Mouse (Mus musculus): ENCODE measurements at regions not wholly inside any gene's neighbourhood (a gene's known extent, or its start where the extent isn't known, plus 50 kb on each side); places are given as distances from the start of the nearest gene placed in this dataset.

DNA sequence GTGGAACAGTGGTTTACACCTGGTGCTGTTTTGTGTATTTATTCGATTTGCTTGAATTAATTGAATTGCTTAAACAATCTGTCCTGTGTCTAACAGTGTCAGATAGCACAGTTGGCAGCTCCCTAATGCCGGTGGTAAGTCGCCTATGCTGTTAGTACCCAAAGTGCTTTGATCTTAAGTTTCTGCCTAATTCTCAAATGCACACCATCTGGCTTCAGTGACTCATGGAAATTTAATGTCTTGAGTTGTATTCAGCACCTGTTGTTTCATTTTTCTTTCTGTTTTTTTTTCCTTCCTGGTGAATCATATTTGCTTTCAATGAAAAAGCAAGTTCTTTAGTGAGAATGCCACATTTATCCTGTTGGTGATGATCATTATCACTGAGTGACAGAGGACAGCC lies 201.7 kb upstream of the Nrip1 start:
- DNase-seq, result no peak

DNA sequence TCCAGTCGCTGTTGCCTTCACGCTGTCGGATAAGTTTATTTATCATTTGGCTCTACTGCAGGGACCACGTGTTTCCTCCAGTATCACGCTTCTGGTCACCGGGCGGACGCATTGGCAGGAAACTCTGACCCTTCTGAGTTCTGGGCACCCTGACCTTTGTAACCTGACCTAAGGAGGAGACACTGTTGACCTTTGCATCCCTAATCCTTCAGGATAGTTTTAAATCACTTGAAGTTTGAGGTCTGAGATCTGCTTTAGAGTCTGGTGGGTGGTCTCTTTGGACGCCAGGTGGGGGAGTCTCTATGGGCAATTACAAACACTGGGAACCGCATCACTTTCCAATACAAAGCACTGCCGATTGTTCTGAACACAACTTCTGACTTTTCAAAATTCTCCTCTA lies 192.6 kb upstream of the Nrip1 start:
- no peak for DNase-seq

DNA sequence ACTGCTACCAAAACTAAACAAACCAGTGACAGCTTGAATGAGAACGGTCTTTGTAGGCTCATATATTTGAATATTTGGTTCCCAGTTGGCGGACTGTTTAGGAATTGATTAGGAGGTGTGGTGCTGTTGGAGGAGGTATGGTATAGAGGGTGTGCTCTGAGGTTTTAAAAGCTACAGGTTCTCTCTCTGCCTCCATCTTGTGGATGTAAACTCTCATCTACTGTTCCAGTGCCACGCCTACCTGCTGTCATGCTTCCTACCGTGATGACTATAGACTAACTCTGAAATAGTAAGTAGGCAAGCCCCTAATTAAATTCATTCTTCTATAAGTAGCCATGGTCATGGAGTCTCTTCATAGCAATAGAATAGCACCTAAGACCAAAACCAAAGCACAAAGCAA lies 181.2 kb upstream of the Nrip1 start:
- no peak for DNase-seq

DNA sequence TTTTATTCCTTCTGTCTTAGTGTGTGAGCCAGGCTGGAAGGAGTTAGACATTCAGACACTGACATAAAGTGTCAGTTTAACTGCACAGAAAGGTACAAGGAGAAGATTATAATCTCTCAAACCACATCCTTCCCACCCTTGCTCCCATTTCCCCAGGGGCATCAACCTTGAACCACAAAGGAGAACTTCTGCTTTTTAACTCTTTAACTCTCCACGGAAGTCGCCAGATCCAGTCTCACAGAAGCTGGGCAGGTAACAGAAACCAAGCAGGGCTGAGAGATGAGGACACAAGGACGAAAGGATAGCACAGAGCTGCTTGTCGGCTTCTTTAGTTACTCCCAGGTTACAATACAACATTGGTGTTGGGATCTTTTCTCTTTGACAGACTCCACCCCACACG lies 176.0 kb upstream of the Nrip1 start:
- DNase-seq, result no peak

DNA sequence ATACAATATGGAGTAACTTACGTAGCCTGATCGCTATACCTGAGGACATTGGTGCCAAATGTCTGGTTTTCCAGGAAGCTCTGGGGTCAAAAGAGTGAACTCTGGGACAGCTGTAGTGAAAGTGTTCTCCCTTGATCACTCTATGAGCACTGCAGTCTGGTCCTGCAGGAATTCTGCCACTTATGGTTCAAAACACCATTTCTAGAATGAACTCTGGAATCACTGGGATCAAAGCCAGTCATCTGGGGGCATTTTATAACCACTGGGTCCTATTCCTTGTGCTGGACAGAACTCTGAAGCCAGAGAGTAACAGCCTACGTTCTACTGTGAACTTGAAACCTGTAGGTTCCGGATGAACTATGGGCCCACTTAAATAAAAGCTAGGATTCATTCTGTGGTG lies 173.5 kb upstream of the Nrip1 start:
- DNase-seq, result peak; percentile 27

DNA sequence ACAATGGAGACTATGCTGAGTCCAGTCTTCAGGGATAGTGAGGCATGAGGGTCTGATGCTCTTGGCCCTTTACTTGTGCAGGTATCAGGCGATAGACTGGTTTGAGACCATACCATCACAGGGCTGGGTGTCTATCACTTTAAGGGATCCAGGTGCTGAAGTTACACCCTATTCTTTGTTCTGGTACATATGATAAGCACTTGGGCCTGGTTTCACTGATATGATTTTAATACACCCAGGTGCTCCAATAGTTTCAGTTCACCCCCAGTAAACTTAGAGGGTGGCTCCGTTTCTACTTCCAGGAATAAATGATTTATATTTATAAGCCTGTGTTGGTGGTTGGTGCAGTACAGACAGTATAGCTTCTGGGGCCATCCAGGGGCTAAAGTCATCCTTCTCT lies 173.0 kb upstream of the Nrip1 start:
- DNase-seq, result no peak

DNA sequence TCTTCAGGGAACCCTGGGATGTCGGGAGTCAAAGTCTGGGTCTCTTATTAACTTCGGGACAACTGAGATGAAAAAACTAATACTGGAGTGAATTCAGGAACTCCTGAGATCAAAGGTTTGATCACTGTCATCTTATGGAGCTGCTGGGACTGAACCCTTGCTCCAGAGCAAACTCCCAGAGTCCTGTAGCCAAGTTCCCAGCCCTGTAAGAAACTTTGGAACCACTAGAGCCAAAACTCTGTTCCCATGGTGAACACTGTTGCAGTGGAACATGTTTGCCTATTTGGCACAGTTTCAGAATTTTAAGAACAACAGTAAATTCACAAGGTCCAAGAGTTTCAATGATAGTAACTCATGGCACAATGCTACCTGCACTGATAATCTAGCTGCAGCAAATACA lies 172.3 kb upstream of the Nrip1 start:
- peak; percentile 70 for DNase-seq

DNA sequence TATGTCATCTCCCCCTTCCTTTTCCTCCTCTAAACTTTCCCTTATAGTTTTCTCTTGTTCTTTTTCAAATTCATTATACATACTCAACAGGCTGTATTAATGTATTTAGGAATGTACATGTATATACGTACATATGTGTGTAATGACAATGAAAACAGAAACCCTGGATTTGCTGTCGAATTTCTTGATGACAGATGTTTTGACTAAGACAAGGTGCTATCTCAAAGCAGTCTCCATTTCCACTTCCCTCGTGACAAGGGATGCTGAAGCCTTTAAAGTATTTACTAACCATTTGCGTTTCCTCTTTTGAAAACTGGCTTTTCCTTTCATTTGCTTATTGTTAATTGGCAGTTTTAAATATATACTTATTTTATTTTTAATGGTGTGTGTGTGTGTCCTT lies 171.3 kb upstream of the Nrip1 start:
- DNase-seq, result peak; percentile 3

DNA sequence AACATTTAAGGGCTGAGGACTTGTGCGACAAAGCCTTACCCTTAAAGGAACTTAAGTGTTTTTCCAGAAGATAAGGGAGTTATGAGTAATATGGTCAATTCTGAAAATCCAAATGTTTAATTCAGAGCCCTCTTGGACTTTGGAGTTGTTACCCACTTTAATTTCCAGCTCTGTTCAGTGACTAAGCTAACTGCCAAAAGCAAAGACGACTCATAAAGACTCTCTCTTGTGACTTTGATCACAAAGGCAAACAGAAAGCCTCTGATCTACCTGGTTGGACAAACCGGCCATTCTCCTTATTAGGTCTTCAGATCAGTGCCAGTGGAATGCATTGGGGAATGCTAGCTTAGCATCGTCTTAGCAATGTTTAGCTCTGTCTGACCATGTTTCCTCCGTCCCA lies 167.3 kb upstream of the Nrip1 start:
- peak; percentile 52 for DNase-seq

DNA sequence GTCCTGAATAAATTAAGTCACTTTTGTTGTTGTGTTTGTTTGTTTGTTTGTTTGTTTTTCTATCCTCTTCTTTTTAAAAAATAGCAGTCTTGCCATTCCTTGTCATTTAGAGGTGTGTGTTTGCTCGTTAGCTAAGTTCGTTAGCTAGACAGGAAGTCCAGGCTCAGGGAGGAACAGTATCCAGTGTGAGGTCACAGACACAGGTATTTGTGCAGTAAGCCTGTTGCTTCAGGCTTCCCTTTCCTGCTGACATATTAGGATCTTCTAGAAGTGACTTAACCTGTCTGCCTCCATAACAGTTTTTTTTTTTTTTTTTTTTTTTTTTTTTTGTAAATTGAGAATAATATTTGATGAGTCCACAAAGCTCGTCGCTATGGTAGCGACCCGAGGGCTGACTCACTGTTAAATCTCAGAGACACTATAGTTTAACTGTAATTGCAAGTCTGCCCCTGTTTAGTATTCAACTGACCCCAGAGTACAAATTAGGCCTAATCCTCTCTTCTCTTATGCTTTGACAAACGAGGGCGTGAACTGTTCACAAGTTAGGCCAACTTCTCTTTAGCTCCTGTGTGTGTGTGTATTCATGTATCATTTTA lies 166.8 kb upstream of the Nrip1 start:
- DNase-seq, result peak; percentile 64

DNA sequence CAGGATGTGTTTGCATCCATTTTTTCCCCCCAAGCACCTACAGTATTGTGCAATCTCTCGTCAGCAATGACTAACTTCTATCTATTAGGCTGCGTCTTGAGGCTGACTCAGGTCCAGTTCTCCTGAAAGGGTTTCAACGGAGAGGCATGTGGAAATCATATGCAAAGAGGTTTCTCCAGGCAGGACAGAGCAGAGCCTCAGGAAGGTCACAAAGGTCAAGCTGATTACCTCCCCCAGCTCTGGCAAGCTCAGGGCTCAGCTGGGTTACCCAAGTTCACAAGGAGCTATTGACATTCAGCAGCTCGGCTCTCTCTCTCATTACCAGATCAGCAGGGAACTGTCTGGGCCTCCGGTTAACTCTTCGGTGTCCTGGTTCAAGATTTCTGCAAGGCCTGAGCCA lies 166.0 kb upstream of the Nrip1 start:
- DNase-seq, result peak; percentile 97

DNA sequence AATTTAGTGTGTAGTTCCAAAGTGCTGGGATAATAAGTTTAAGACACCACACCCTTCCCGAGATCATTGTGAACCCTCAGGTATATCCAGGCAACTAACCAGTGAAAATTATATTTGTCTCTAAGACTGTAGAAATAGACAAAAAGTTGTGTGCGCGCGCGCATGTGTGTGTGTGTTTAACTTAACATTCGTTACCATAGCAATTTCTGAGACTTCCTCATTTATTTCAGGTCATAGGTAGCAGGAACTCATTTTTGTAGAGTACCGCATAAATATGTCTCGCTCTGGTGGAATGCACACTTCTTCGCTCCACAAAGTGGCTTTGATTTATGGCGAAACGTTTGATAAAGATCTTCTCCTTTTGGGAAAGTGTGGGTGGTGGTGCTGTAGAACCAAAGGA lies 164.2 kb upstream of the Nrip1 start:
- DNase-seq, result peak; percentile 51

DNA sequence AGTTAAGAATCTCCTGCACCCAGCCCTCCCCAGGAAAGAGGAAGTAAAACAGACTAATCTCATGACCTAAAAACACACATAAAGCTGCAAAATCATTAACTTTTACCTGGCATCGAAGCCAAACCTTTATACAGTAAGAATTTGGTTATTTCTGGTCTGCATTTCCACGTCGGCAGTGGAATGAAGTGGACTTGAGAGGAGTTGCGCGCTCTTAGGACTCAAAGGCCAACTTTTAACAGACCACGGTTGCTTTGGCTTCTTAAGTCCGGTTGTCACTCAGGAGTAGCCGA lies 159.2 kb upstream of the Nrip1 start:
- DNase-seq, result peak; percentile 61

DNA sequence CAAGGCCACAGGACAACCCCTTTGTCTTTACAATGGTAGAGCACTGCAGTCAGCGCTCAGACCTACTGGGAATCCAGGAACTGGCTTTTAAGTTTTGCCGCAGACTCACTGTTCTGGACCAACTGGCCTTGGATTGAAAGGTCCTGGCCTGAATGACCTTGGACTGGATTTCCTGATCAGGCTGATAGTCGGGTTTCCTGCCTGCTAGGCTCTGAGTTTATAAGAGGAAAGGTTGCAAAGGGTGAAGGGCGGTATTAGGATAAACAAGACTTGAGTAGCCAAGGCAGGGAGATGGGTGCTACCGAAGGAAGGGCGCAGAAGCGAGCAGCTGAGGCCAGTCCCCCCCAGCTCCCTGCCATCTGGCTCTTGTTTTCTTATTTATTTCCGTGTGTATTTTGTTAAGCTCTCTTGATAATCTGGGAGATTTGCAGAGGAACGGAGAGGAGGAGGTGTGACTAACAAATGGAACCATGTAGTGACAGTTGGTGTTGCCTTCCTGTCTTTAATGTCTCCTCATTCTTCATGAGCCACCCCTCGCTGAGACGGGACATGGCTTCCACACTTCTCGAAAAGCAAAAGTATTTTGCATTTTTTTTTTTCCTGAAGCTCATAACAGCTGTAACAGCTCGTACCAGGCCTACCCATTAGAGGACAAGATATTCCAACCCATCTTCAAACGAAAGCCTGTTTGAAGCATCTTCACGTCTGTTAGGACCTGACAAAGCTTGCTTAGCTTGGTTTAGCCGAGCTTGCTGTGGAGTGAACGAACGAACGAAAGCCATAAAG lies 158.7 kb upstream of the Nrip1 start:
- peak; percentile 89 for DNase-seq

DNA sequence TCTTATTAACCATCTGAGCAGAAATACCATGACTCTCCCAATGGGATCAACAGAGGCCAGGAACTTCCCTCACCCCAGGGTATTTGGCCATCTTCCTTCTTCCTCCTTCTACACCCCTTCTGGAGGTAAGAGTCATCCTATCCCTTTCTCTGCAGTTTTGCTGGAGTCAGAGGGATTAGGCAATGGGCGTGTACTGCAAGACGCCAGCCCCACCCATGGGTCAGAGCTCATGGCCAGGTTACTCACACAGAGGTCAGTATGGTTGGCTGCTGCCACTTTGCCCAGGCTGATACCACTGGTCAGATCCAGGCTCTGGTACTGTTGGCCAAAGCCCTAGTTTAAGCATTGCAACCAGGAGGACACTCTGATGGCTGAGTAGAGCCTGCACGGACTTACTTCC lies 157.3 kb upstream of the Nrip1 start:
- peak; percentile 88 for DNase-seq

DNA sequence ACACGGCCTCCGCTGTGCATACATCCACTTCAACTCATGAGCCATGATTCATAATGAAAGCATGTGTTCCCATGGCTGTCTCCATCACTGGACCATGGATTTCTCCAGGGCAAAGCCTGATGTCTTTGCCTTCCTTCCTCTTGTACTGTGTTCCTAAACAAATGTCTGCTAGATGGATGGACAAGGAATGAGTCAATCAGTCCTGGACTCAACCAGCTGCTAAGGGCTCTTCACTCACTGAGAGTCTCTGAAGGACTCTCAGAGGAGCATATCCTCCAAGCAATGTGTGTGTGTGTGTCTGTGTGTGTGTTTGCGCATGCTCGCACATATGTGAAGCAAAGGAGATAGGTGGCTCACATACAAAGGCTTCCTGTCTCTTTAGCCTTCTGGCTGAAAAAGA lies 156.0 kb upstream of the Nrip1 start:
- DNase-seq, result peak; percentile 55

DNA sequence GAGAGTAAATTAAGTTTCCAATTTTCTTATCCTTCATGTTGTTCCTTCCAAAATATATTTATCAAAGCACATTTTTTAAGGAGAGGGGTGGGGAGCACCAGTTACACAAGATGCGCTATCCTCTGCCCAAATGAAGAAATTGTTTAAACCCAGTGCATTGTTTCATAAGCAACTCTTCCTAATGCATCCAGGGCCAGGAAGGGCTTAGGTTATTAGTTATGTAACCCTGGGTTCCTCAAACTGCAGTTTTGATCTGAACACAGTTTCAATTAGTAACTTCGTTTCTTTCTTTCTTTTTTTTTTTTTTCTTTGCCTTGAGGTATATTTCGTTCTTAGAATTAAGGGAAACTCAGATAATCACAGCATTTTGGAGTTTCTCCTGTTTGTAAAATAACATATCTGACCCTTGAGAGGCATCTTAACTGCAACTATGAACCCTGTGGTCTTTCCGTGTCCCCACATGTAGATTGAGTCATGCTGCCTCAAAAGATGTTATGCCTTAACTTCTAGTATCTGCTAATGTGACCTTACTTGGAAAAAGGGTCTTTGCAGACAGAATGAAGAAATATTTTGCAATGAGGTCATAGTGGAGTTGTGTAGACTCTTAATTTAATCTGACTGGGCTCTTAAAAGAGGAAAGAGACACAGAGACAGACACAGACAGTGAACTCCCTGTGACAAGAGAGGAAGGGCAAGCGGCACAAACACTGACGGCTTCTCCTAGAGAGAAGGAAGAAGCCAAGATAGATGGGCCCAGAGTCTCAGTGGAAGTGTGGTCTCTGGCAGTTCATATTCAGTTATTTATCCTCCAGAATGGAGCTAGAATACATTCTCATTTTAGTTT lies 153.7 kb upstream of the Nrip1 start:
- peak; percentile 68 for DNase-seq

DNA sequence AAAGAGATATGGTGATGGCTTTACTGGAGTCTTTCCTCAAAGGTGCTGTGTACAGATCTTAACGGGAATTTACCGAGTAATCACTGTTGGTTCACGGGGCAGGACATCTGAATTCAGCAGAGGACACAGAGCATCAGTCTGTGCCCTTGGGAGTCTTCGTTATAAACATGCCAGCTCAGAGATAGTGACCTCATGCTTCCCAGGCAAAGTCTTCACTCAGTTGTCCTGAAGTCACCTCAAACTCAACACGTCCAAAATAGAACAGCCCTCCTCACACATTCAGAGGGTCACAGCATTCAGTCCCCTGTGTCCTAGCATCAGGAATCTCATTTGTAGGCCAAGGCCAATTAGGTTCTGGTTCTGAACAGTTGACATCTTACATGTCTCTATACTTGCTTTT lies 151.9 kb upstream of the Nrip1 start:
- peak; percentile 95 for DNase-seq

DNA sequence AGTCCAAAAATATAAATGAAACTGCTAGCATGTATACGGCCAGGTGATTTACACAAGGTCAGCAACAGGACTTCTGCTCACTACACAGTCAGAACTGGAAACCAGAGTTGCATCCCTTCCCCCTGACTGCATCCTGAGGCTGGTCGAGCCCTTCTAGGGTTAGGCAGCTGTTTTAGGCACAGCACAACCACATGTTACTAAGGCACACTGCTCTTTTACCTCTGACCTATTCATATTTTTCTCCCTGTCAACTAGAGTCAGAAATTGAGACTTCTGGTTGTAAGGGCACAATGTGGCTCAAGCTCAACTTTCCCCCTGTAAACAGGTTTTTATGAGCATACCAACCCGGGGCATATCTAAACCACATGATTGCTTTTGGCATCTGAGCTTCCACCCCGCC lies 151.3 kb upstream of the Nrip1 start:
- peak; percentile 73 for DNase-seq

DNA sequence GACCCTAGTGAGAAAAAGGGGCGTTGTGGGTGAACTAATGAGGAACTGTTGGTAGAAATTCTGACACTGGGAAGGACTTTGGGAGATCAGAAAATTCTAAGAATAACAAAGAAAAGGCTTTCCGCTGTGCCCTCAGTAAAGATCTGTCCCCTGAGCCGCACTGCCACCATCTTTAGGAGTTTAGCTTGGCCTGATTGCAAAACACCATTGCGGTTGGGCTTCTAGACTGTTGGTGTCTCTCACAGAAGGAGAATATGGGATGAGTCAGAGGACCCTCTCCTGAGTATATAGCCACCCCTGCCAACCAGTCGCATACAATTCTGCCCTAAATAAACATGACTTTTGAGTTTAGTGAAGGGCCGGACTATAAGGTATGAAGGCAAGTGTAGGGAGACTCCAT lies 147.5 kb upstream of the Nrip1 start:
- DNase-seq, result peak; percentile 66

DNA sequence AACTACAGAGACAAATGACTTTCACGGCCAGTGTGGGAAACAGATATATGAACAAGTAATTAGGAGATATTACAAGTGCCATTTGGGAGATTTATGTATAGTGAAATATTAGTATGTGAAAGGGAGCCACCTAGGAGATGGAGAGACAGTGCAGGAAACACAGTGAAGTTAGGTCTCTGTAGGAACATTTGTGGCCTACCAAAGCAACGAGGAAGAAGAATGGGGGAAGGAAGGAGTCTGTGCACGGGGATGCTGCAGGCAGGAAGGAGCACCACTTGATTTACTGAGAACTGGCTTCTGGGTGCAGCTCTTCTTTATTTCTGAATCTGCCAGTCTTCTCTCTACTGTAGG lies 147.0 kb upstream of the Nrip1 start:
- peak; percentile 58 for DNase-seq

DNA sequence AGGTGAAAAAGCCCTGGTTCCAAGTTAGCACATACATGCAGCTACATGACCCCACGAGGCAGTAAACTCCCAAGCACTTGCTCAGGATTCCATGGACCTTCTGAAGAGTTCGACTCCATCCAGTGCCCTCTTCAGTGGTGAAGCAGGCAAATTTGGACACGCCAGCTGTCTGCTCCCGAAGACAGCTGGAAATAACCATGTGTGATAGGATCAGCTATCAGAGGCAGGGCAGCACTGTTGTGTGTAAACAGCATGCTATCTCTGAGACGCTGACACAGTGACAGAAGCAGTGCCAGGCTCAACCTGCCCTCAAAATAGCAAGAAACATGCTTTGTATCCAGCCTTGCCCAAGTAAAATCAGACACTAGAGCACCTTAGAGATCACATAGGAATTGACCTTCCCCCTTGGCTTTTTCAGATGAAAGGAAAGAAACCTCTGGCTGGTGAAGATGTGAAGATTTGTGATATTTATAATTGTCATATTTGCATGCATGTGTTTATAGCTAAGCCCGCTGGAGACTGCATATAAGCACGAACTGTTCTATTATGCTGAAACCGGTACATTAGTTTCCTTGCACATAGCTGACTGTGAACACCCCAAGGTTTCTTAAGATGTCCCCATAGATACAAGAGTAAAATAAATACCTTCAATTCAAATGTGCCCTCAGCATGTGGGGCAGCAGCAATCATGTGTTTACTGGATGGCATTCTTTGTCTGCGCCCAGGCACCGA lies 146.4 kb upstream of the Nrip1 start:
- peak; percentile 73 for DNase-seq

DNA sequence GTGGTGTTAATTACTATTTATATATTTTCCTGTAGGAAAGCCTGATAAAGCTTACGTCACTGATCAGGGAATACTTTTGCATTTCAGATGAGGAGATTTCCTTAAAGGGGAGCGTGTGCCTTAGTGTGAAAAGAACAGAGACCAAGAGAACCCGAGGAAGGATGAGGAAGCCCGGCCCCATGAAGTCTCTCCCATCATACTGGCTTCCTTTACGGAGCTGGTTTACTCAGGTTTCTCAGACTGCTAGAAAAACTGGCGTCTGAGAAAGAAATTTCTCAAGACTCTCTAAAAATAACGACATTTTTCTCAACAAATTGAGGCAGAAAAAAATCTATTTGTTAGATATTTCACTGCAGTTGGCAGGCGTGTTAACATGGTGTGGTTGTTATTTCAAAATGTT lies 137.2 kb upstream of the Nrip1 start:
- peak; percentile 85 for DNase-seq

All from heart, adult 11 months (tissue).